Mouse (Mus musculus) liver, adult 2 months (tissue): Measurements from ENCODE around the gene Anapc13.

Experiments used
- CTCF ChIP-seq: fragments of 200-500 bp; IDR thresholded peaks from 2 replicates; pipeline ENCODE4 v1.5.1; 2011; ENCODE audit warnings: low read depth, low read length, control low read depth
- POLR2A ChIP-seq: fragments of 200-500 bp; IDR thresholded peaks from 2 replicates; pipeline ENCODE4 v1.6.1; 2011; ENCODE audit warnings: low read length, control low read depth; ENCODE audit not compliant: insufficient read depth; ENCODE audit errors: extremely low read depth

- TF ChIP-seq POLR2A (no peak), CTCF (no peak)
These were observed 49.8 kb downstream of the Anapc13 start for GRCm38 (mm10) chr9:102675922-102676321.
